Mouse (Mus musculus) heart, embryonic 15.5 days (tissue): Measurements from ENCODE around the gene Cdh24. TPM values are rescaled to one million over a fixed set of nuclear protein-coding genes. Genes with fewer than 3 reads are reported as not detected.
A peak's percentile ranks its signal among the peaks of the same experiment; 100 is the strongest.

Experiments
- ATAC-seq: fragments of 200-750 bp; cut with Nextera tagmentation; replicated peaks from 2 replicates; pipeline ENCODE4 v1.8.0; 2017; ENCODE audit warnings: low read depth, moderate TSS enrichment; ENCODE audit not compliant: insufficient number of reproducible peaks, insufficient read depth, low FRiP score
- H3K27ac ChIP-seq: fragments of 300-500 bp; sonication (generic); 2 replicates; pipeline ENCODE4 v1.5.1; 2015; ENCODE audit warnings: mild to moderate bottlenecking, inconsistent platforms
- H3K27me3 ChIP-seq: fragments of 300-500 bp; sonication (generic); 2 replicates; pipeline ENCODE4 v1.6.1; 2015; ENCODE audit warnings: inconsistent platforms
- H3K36me3 ChIP-seq: fragments of 300-500 bp; sonication (generic); 2 replicates; pipeline ENCODE4 v1.6.1; 2015; ENCODE audit warnings: mild to moderate bottlenecking, inconsistent platforms
- H3K4me1 ChIP-seq: fragments of 300-500 bp; sonication (generic); replicated peaks from 2 replicates; pipeline ENCODE4 v1.6.1; 2015; ENCODE audit warnings: inconsistent platforms
- H3K4me2 ChIP-seq: fragments of 300-500 bp; sonication (generic); 2 replicates; pipeline ENCODE4 v1.6.1; 2015; ENCODE audit warnings: inconsistent platforms, mild to moderate bottlenecking, moderate library complexity
- H3K4me3 ChIP-seq: fragments of 300-500 bp; sonication (generic); 2 replicates; pipeline ENCODE4 v1.5.1; 2015; ENCODE audit warnings: mild to moderate bottlenecking, inconsistent platforms
- H3K9ac ChIP-seq: fragments of 300-500 bp; sonication (generic); 2 replicates; pipeline ENCODE4 v1.6.1; 2015; ENCODE audit warnings: mild to moderate bottlenecking, inconsistent platforms
- H3K9me3 ChIP-seq: fragments of 300-500 bp; sonication (generic); replicated peaks from 2 replicates; pipeline ENCODE4 v1.6.1; 2016; ENCODE audit warnings: inconsistent platforms
- whole genome bisulfite sequencing: fragments of 180-500 bp; shearing (Covaris S2); methylation state at CpG from one replicate; pipeline ENCODE4 v1.1.7; 2015; ENCODE audit warnings: mixed read lengths; 5-methylcytosine and 5-hydroxymethylcytosine counted together
- polyA plus RNA-seq: library from polyadenylated mRNA; unstranded; fragments of >200 nt; fragmentation: Nextera tagmentation; extraction: Ambion mirVana; gene quantifications from 2 replicates; pipeline ENCODE4 v1.2.1, GENCODE M21; 2015

The Cdh24 gene
- 1.6 and 2.1 TPM in 2 replicates for polyA plus RNA-seq

- H3K4me1 ChIP-seq: peaks cover 14% of the 10 kb centered on the region
- peak within 1 kb of the TSS; percentile 92 for H3K9ac ChIP-seq
- WGBS: under 1% methylated on average over 42 of the region's 52 CpGs
- H3K36me3 ChIP-seq: peaks cover 43% of the 10 kb centered on the region
- H3K27ac ChIP-seq: peak within 1 kb of the TSS; percentile 71
- ATAC-seq: peak; percentile 90
- H3K27me3 ChIP-seq: no peaks in the 10 kb centered on the region; the same call in 1 of the 2 replicates
- H3K4me3 ChIP-seq: peak within 1 kb of the TSS; percentile 67
- peak within 1 kb of the TSS; percentile 99 for H3K4me2 ChIP-seq
- H3K9me3 ChIP-seq: no peaks in the 10 kb centered on the region
These were observed at the start of gene Cdh24 for GRCm38 (mm10) chr14:54641305-54641969. Gene Cdh24, minus strand, starts transcription at chr14:54641364.

GRCm38 (mm10) chr14:54687251-54687650 lies 46.1 kb upstream of the Cdh24 start:
- Histone ChIP-seq H3K4me2 (peak overlapping the region; percentile 63), H3K4me1 (peaks cover 28% of the 10 kb centered on the region), H3K9me3 (no peaks in the 10 kb centered on the region), H3K27me3 (no peaks in the 10 kb centered on the region), H3K4me3 (peak overlapping the region; percentile 78), H3K27ac (peak overlapping the region; percentile 97), H3K9ac (peak overlapping the region; percentile 76), H3K36me3 (peaks cover 30% of the 10 kb centered on the region)
- no peak for ATAC-seq
- 4% methylated on average over 8 of the region's 8 CpGs for WGBS

- WGBS: 0% methylated on average over 44 of the region's 44 CpGs
- Histone ChIP-seq H3K4me1 (peaks cover 28% of the 10 kb centered on the region), H3K4me3 (peak within 1 kb of the TSS; percentile 78), H3K27me3 (no peaks in the 10 kb centered on the region), H3K9ac (peak within 1 kb of the TSS; percentile 94), H3K36me3 (peaks cover 30% of the 10 kb centered on the region), H3K4me2 (peak within 1 kb of the TSS; percentile 66), H3K27ac (peak within 1 kb of the TSS; percentile 97), H3K9me3 (no peaks in the 10 kb centered on the region)
- ATAC-seq: peak; percentile 96
These were observed 45.5 kb upstream of the Cdh24 start, which contains the start of gene Acin1 for GRCm38 (mm10) chr14:54686522-54687143. Gene Acin1, minus strand, starts transcription at chr14:54686931.

- Histone ChIP-seq H3K4me3 (peak within 1 kb of the TSS; percentile 78), H3K27ac (peak within 1 kb of the TSS; percentile 97), H3K9ac (peak within 1 kb of the TSS; percentile 94), H3K36me3 (peaks cover 30% of the 10 kb centered on the region), H3K4me2 (peak within 1 kb of the TSS; percentile 66), H3K27me3 (no peaks in the 10 kb centered on the region), H3K9me3 (no peaks in the 10 kb centered on the region), H3K4me1 (peaks cover 28% of the 10 kb centered on the region)
- under 1% methylated on average over 41 of the region's 41 CpGs for WGBS
- ATAC-seq: peak; percentile 82
These were observed 44.9 kb upstream of the Cdh24 start, which contains the start of gene 1700123O20Rik for GRCm38 (mm10) chr14:54686063-54686521. Gene 1700123O20Rik, plus strand, starts transcription at chr14:54686216.

GRCm38 (mm10) chr14:54685471-54685870 lies 44.3 kb upstream of the Cdh24 start:
- peak overlapping the region; percentile 97 for H3K27ac ChIP-seq
- peak overlapping the region; percentile 94 for H3K9ac ChIP-seq
- peak overlapping the region; percentile 78 for H3K4me3 ChIP-seq
- H3K9me3 ChIP-seq: no peaks in the 10 kb centered on the region
- H3K4me1 ChIP-seq: peaks cover 28% of the 10 kb centered on the region
- ATAC-seq: no peak
- peak overlapping the region; percentile 66 for H3K4me2 ChIP-seq
- no peaks in the 10 kb centered on the region for H3K27me3 ChIP-seq
- 4% methylated on average over 8 of the region's 8 CpGs for WGBS
- H3K36me3 ChIP-seq: peaks cover 24% of the 10 kb centered on the region

GRCm38 (mm10) chr14:54682396-54682795 lies 41.2 kb upstream of the Cdh24 start:
- ATAC-seq: no peak
- Histone ChIP-seq H3K9ac (no peak overlapping the region), H3K27me3 (no peaks in the 10 kb centered on the region), H3K9me3 (no peaks in the 10 kb centered on the region), H3K4me3 (no peak overlapping the region), H3K4me2 (no peak overlapping the region), H3K4me1 (peaks cover 17% of the 10 kb centered on the region), H3K27ac (no peak overlapping the region), H3K36me3 (peaks cover 30% of the 10 kb centered on the region)
- WGBS: 83% methylated on average over 3 of the region's 3 CpGs

- WGBS: 86% methylated on average over 16 of the region's 16 CpGs
- no peak overlapping the region for H3K4me2 ChIP-seq
- 0 out of 2 replicates have a peak, but pooled peaks cover 10% of the 10 kb centered on the region for H3K4me1 ChIP-seq
- H3K27me3 ChIP-seq: no peaks in the 10 kb centered on the region
- no peak overlapping the region for H3K9ac ChIP-seq
- no peak for ATAC-seq
- no peak overlapping the region for H3K4me3 ChIP-seq
- no peak overlapping the region for H3K27ac ChIP-seq
- peaks cover 51% of the 10 kb centered on the region for H3K36me3 ChIP-seq
- no peaks in the 10 kb centered on the region for H3K9me3 ChIP-seq
These were observed 37.6 kb upstream of the Cdh24 start for GRCm38 (mm10) chr14:54678657-54679304.

- Histone ChIP-seq H3K36me3 (peaks cover 59% of the 10 kb centered on the region), H3K4me3 (no peak overlapping the region), H3K9ac (0 out of 2 replicates have a peak overlapping the region, but pooled peaks have one; percentile 14), H3K27ac (no peak overlapping the region), H3K4me1 (0 out of 2 replicates have a peak, but pooled peaks cover 3% of the 10 kb centered on the region), H3K4me2 (no peak overlapping the region), H3K9me3 (no peaks in the 10 kb centered on the region), H3K27me3 (no peaks in the 10 kb centered on the region)
- ATAC-seq: no peak
- WGBS: 84% methylated on average over 5 of the region's 5 CpGs
These were observed 35.1 kb upstream of the Cdh24 start for GRCm38 (mm10) chr14:54676290-54676689.

- Histone ChIP-seq H3K4me3 (no peak overlapping the region), H3K27ac (no peak overlapping the region), H3K9ac (no peak overlapping the region), H3K4me1 (0 out of 2 replicates have a peak, but pooled peaks cover 3% of the 10 kb centered on the region), H3K36me3 (peaks cover 60% of the 10 kb centered on the region), H3K27me3 (no peaks in the 10 kb centered on the region), H3K9me3 (no peaks in the 10 kb centered on the region), H3K4me2 (no peak overlapping the region)
- ATAC-seq: no peak
- 72% methylated on average over 2 of the region's 2 CpGs for WGBS
These were observed 33.2 kb upstream of the Cdh24 start for GRCm38 (mm10) chr14:54674317-54674716.

GRCm38 (mm10) chr14:54669381-54669780 lies 28.2 kb upstream of the Cdh24 start:
- Histone ChIP-seq H3K27ac (no peak overlapping the region), H3K36me3 (peaks cover 70% of the 10 kb centered on the region), H3K4me1 (no peaks in the 10 kb centered on the region), H3K4me2 (no peak overlapping the region), H3K27me3 (no peaks in the 10 kb centered on the region), H3K9ac (no peak overlapping the region), H3K9me3 (no peaks in the 10 kb centered on the region), H3K4me3 (no peak overlapping the region)
- 72% methylated on average over 4 of the region's 4 CpGs for WGBS
- ATAC-seq: no peak
